Mouse (Mus musculus): ENCODE measurements around the gene Nr4a1.

The Nr4a1 gene

DNA sequence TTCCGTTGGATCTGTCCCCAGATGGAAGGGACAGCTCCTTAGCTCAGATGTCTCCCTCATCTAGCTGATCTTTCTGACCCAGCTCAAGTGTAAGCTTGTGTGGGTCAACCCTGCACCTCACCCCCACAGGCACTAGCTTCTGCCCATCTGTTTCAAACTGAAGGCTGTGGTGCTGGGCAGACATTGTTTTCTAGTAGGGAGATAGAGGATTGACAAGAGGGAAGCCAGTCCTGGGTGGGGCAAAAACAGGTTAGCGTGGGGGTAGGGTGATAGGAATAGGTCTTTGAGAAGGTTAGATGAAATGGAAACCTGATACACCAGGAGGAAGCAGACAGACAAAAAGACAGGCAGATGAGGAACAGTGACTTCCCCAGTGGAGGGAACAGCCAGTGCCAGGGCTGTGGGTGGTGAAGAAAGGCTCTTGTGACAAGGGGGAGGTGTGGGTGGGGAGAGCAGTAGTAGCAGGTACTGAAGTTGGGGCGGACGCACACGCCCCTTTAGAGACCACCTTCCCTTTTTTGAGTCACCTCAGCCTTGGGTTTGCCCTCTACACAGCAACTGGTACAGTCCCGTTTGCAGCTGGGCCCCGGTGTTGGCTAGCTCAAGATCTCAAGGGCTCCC, 1.9 kb downstream of the Nr4a1 start:
- no peak for DNase-seq (ENCODE audit: extremely low read depth, low read depth, low spot score)

DNA sequence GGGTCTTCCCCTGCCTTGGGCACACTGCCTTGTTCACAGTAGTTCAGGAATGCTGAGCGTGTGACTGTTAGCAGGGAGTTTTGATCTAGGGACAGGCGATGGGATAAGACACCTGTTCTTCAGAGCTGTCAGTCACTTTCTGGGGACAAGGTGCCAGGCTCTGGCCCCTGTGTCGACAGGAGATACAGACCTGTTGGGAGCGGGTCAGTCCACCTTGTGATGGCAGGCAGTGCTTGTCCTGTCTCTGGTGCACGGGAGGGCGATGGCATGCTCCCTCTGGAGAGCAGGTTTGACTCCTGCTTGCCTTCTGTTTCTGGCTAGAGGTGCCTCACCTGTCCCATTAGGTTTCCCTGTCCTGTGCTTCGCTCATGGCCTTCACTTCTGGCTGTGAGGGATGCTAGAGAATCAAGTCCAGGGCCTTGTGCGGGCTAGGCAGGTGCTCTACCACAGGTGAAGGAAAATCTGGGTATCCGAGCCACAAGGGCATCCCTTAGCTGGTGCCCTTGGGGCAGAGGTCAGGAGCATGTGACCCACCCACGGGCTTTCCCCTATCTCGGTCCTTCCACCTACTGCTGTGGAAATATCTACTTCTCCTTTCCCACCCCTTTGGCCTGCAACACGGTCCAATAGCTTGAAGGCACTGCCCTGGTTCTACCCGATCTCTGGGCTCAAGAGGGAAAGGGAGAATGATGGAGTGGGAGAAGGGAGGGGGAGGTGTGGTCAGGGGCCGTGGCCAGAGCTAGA, 2.6 kb downstream of the Nr4a1 start:
- DNase-seq (ENCODE audit: extremely low read depth, low read depth, low spot score), result no peak

DNA sequence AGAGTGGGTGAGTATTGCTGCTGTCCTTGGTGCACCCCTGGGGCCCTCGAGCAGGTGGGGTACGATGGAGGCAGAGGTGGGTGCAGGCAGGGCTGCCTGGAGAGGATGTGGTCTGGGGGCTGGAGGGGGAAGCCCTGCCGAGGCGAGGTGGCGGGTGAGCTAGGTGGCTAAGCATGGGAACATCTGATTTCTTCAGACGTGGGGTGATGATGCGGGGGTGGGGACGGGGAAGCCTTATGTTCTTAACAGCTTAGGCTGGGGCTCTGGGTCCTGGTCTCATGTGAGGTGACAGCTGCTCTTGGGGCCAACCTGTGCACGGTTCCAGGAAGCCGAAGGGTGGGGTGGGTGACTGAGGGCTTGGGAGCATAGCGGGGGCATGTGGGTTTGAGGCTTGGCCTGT, 4.4 kb downstream of the Nr4a1 start:
- DNase-seq (ENCODE audit: extremely low read depth, low read depth, low spot score), result no peak

DNA sequence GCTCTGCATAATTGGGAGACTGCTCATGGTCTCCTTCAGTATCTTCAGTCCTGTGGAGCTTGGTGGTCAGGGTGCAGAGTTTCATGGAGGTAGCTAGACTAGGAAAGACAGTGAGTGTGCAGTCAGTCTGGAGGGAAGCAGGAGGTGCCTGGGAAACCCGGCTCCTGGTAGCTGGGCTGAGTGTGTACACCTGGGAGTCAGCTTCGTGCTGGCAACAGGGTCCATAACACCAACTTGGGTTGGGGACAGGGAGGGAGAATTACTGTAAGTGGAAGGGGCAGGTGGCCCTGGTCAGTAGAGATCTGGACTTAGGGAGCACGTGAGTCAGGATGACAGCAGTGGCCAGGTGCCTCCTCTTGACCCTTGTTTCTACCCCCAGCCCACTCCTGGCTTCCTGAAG, 5.9 kb downstream of the Nr4a1 start:
- DNase-seq (ENCODE audit: extremely low read depth, low read depth, low spot score), result no peak

DNA sequence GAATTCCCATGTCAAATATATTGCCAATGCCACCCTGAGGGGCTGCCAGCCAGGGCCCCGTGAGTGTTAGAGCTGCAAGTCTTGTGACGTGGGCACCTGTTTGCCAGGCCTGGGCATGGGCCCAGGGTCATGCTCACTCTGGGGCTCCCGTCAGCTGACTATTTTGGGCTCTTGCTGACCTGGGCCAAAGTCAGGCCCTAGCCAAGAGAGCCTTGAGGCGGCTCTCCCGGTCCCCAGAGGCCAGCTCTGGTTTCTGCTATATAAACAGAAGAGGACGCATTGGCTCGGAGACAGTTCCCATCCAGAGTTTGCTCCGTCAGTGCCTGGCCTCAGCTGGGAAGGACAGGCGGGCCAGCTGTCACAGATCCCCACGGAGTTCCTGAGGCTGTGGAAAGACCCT, 6.3 kb downstream of the Nr4a1 start:
- no peak for DNase-seq (ENCODE audit: extremely low read depth, low read depth, low spot score)

DNA sequence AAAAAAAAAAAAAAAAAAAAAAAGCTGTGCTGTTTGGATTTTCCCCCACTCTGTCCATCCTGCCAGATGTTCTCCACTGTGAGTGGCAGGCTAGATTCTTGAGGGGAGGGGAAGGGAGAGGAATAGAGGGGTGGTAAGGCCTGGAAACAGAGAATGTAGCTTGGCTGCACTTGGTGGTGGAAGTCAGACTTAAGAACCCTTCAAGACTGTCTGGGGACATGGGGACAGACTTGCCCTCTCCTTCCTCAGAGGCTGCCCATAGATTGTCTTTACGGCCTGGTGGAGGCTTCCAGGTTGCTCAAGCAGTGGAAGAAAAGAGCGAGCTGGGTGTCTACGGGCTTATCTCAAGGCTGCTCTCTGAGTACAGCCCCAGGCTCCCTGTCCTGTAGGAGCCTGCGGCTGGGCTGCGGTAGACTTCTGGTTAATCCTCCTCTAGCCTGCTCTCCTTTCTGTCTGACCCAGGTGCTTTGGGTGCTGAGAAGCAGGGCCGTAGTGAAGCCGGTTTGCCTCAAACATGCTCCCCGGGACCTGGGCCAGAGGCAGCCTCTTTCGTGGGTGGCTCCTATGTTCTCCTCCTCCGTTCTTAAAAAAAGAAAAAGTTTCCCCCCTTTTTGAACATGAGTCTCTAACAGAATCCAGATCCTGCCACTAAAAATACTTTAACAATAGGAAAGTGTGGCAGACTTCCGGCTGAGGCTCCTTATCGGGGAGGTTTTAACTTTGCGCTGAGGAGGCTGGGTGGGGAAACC, 7.0 kb downstream of the Nr4a1 start:
- DNase-seq (ENCODE audit: extremely low read depth, low read depth, low spot score), result no peak

DNA sequence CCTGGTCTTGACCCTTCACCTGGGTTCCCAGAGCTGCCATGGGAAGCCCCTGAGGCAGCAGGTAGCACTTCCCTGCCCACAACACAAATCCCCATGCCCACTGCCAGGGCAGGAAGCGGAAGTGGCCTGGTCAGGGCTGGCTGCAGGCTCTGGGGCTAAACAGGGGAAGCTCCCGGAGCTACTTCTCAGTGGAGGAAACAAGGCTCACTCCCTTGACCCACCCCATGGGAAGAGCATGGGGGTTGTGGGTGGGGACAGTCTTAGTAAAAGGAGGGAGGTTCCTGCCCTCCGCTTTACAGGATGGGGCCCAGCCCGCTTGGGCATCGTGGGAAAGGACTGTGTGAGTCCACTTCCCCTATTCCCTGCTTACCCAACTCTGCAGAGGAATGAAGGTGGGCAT, 8.4 kb downstream of the Nr4a1 start:
- no peak for DNase-seq (ENCODE audit: extremely low read depth, low read depth, low spot score)

DNA sequence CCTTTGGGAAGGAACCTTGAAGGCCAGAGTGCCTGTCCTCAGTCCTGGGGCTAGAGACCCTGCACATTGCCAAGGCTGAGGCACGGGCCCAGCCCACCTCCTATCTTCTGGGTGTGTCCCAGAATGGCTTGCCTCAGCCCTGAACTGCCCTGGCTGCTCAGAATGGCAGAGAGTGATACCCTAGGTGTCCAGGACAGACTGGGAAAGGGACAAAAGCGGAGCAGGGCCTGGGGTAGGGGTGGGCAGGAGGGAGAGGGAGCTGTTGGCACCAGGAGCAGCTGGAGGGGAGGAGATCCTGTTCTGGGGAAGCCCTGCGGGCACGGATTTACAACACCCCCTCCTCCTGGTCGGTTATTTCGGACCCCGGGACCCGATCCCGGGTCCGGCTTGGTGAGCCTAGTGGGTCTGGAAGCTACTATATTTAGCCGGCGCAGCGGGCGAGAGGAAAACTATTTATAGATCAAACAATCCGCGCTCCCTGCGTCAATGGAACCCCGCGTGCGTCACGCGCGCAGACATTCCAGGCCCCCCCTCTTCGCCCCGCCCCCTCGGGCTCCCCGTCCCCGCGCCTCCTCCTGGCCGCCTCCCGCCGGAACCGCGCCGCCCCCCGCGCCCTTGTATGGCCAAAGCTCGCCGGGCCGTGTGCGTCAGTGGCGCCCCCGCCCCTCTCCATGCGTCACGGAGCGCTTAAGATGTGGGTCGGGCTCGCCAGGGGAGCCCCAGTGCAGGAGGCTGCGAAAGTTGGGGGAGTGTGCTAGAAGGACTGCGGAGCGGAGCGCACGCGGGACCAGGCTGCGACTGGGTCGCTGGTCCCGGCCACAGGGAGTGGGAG, 12.3 kb downstream of the Nr4a1 start:
- no peak for DNase-seq (ENCODE audit: extremely low read depth, low read depth, low spot score)

DNA sequence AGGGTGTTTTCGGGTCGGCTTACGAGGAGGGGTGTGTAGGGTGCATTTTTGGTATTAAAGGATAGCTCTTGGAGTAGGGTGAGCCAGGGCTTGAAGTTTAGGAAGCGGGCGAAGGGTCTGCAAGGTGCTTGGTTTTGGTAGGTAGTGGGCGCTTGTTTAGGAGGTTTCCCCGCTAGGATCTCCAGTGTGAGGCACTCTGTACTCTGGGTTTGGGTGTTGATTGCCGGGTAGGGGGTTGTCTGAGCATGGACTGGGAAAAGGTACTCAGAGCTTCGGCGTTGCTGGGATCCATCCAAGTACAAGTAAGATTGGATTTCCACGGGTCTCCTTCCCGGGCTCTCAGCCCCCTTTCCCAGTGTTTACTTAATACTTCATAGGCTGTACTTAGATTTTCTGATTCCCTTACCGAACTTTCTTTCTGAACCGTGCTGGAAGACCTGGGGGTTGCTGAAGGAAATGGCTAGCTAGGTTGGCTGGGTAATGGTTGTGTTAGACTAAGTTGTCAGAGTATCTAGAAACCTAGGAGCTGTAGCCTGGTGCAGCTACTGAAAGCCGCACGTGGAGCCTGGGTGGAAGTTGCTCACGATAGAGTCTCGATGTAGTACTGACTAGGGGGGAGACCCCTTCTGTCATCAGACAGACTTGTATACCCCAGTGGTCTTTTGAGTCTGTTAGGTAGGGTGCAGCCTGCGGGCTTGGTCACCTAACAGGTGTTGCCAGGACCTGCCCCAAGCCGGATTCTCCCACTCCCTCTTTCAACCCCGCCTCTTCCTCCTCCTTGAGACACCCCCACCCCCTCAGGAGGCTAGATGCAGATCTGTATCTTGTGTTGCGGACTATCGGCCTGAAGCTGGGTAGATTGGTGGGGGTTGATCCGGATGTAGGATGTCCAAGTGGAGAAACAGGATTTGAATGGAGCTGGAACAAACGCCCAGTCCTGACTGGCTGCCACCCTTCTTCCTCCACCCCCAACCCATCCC, 13.3 kb downstream of the Nr4a1 start:
- DNase-seq (ENCODE audit: extremely low read depth, low read depth, low spot score), result no peak

DNA sequence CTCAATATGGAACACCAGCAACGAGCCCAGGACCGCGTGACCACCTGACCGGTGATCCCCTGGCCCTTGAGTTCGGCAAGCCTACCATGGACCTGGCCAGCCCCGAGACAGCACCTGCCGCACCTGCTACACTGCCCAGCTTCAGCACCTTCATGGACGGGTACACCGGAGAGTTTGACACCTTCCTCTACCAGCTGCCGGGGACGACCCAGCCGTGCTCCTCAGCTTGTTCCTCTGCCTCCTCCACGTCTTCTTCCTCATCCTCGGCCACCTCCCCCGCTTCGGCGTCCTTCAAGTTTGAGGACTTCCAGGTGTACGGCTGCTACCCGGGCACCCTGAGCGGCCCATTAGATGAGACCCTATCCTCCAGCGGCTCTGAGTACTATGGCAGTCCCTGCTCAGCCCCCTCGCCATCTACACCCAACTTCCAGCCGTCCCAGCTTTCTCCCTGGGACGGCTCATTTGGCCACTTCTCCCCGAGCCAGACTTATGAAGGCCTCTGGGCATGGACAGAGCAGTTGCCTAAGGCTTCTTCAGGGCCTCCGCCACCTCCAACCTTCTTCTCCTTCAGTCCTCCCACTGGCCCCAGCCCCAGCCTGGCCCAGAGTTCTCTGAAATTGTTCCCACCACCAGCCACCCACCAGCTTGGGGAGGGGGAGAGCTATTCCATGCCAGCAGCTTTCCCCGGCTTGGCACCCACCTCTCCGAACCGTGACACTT, 16.2 kb downstream of the Nr4a1 start:
- no peak for DNase-seq (ENCODE audit: extremely low read depth, low read depth, low spot score)

DNA sequence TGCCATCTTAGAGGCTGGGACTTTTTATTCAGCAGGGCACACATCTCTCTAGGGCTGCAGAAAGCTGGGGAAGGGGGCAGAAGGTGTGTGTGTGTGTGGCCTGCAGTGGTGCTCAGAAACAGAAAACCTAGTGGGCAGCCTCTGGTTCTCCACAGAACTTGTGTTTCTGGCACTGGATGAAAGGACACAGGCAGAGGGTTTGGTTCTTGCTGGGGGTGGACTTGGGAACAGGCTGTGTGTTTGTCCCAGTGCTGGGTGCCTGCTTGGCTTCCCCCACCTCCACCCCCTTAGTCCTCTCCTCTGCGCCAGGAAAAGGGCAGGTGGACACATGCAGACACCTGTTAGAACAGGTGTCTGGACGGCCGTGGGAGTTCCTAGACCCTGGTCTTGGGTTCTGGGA, 17.0 kb downstream of the Nr4a1 start:
- DNase-seq (ENCODE audit: extremely low read depth, low read depth, low spot score), result no peak

DNA sequence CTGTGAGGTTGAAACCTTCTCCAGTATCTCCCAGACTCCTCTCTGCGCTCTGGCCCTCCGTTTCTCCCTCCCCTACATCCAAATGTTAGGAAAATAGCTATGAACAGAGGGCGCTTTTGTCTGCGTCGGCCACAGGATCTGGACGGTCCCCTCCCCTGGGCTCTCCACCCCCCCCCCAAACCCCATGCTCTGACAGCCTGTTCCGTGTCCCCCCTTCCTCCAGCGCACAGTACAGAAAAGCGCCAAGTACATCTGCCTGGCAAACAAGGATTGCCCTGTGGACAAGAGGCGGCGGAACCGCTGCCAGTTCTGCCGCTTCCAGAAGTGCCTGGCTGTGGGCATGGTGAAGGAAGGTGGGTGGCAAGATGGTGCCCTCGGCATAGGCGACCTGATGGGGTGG, 17.4 kb downstream of the Nr4a1 start:
- DNase-seq (ENCODE audit: extremely low read depth, low read depth, low spot score), result no peak

DNA sequence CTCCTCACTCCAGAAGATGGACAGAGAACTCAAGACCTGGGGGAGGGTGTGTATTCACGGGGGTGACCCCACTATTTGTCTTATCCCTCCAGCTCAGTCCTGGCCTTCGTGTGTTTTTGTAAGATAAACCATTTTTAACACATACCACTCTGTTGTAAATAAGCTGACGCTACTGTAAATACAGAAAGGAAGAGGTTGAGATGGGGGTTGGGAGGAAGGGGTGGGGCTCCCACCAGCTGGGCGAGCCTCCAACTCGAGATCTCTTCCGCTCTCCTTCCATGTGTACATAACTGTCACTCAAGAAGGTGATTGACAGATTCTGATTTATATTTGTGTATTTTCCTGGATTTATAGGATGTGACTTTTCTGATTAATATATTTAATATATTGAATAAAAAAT, 20.3 kb downstream of the Nr4a1 start:
- DNase-seq (ENCODE audit: extremely low read depth, low read depth, low spot score), result no peak

DNA sequence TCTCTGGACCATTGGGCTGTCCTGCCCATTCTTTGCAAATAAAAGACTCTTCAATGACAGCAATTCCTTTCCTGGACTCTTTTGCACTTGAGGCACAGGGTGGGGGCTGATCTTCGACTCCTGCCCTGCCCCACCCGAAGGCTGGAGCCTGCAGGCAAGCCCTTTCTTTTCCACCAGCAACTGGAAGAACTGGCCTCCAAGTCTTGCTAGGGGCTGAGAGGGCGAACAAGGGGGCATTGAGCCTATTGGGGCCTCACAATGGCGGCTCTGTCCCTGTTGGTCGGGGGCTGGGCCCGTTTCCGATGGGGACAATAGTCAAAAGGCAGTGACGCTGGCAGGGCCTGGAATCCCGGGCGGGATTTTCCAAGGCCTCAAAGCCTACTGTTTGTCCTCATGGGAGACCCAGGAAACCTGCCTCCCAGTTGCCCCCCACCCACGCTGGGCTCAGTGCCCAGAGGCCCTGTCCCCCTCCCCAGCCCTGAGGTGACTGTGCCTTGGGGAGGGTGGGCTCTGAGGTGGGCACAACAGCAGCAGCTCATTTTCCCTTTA, 23.4 kb downstream of the Nr4a1 start:
- no peak for DNase-seq (ENCODE audit: extremely low read depth, low read depth, low spot score)

DNA sequence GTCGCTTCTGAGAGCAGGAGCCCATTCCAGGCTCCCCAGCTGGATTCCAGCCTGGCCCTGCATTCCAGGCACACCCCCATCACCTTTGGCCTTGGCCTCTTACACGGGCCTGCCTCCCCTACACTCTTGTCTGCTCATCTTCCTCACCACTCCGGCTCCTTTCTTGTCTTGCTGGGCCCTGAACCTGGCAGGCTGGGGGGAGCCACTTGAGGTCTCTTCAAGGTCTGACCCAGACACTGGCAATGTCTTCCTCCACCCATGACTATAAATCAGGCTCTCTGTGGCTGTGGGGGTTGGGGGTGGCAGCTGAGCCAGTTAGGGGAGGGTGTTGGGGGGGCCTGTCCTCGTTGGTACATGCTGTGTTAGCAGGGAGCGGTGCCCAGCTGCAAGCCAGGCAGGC, 24.5 kb downstream of the Nr4a1 start:
- no peak for DNase-seq (ENCODE audit: extremely low read depth, low read depth, low spot score)

DNA sequence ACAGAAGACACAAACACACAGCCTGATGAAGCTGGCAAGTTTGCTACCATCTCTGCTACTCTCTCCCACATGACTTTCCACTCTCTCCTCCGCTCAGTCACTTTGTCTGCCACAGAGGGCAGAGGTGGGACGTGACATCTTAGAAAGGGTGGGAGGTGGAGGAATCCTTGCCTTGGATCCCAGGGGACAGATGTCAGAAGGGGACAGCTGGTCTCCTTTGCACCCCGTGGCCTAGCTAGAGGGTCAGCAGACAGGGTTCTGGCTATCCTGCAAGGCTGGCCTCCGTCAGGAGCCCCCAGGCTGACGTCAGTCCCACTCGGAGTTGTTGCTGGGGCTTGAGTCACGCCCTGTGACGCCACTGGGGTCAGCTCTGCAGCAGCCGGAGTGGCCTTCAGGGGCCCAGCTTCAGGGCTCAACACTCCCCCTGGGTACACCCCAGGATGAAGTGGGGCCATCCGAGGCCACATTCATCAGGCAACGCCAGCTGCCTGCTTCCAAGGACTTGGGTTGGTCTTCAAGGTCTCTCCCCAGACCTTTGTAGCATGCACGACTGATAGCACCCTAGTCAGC, 25.4 kb downstream of the Nr4a1 start:
- no peak for DNase-seq (ENCODE audit: extremely low read depth, low read depth, low spot score)

DNA sequence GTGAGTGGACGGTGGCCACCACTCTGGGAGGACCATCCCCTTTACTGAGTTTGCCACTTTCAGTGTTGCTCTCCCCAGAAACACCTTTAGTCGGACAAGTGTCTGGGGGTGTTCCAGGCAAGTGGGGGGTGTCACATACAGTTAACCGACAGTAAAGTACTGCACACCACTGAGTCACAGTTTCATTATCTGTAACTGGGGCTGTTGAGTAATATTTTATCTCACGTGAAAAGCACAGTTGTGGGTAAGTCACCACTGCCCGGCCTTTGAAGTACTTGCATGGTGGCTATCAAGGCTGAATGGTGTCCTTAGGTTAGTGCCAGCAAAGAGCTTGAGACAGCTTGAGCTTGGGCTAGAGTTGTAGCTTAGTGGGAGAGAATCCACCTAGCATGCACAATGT, 28.4 kb downstream of the Nr4a1 start:
- no peak for DNase-seq (ENCODE audit: extremely low read depth, low read depth, low spot score)

DNA sequence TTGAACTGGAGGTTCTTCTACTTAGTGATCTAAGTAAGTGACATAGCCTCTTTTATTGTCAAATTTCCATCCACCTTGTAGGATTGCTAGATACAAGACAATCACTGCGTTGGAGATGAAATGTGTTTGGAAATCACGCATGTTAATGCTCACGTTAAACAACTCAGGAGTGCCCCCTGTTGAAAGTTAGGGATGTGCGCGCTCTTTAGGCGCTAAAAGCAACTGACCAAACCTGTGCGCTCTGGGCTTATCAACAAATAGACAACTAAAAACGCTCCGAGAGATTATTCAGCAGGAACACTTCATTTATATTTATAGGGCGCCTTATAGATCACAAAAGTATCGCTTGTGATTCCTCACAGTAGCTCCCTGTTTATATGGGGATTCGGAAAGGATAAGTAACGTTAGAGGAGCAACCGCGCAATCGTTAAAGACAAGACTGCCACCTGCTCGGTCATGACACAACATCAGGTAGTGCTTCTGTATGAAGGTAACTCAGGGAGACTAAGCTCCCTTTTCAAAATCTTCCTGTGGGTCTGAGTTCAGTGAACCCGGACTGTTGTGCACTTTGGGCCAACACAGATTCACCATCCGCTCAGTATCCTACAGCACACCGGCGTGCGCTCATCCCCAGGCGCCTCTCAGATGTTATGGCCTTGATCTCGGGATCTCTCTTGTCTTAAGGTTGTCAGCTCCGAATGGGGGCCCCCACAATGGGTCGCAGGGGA, 29.3 kb downstream of the Nr4a1 start:
- DNase-seq (ENCODE audit: extremely low read depth, low read depth, low spot score), result peak; percentile 21
